Mouse (Mus musculus) ES-Bruce4 (cell line): ENCODE measurements around the gene Hmx1. TPM values are rescaled to one million over a fixed set of nuclear protein-coding genes. Genes with fewer than 3 reads are reported as not detected.

ENCODE experiments used
- H3K27ac ChIP-seq: 2 replicates; pipeline ENCODE4 v1.5.1; 2012; ENCODE audit warnings: low read length, inconsistent platforms; ENCODE audit not compliant: insufficient read depth
- H3K27me3 ChIP-seq: 2 replicates; pipeline ENCODE4 v1.6.1; 2012; ENCODE audit warnings: mild to moderate bottlenecking, low read length, inconsistent platforms; ENCODE audit not compliant: control insufficient read depth, poor library complexity, insufficient read depth, severe bottlenecking
- H3K36me3 ChIP-seq: 2 replicates; pipeline ENCODE4 v1.6.1; 2012; ENCODE audit warnings: inconsistent platforms, mild to moderate bottlenecking, low read length, moderate library complexity; ENCODE audit not compliant: control insufficient read depth, poor library complexity, insufficient read depth, severe bottlenecking
- H3K4me1 ChIP-seq: one replicate; pipeline ENCODE4 v1.8.1; 2011; ENCODE audit warnings: low read length; ENCODE audit not compliant: control insufficient read depth, insufficient read depth
- H3K4me3 ChIP-seq: 2 replicates; pipeline ENCODE4 v1.5.1; 2011; ENCODE audit warnings: low read depth, mild to moderate bottlenecking, low read length
- H3K9ac ChIP-seq: 2 replicates; pipeline ENCODE4 v1.6.1; 2012; ENCODE audit warnings: low read depth, mild to moderate bottlenecking, inconsistent platforms; ENCODE audit not compliant: poor library complexity, severe bottlenecking
- H3K9me3 ChIP-seq: replicated peaks from 2 replicates; pipeline ENCODE4 v1.6.1; 2012; ENCODE audit warnings: mild to moderate bottlenecking, low read length, inconsistent platforms; ENCODE audit not compliant: control insufficient read depth, poor library complexity, insufficient read depth, severe bottlenecking
- CTCF ChIP-seq: IDR thresholded peaks from one replicate; pipeline ENCODE4 v1.8.1; 2011; ENCODE audit warnings: low read depth, low read length
- EP300 ChIP-seq: IDR thresholded peaks from 2 replicates; pipeline ENCODE4 v1.6.1; 2011; ENCODE audit warnings: low read depth, low read length; ENCODE audit not compliant: insufficient read depth
- POLR2A ChIP-seq: IDR thresholded peaks from one replicate; pipeline ENCODE4 v1.8.1; 2011; ENCODE audit warnings: low read length; ENCODE audit not compliant: insufficient read depth
- polyA plus RNA-seq: library from polyadenylated mRNA; stranded (reverse); fragments of >200 nt; gene quantifications from 2 replicates; pipeline ENCODE4 v1.2.4, GENCODE M21; 2011; ENCODE audit warnings: low read depth; ENCODE audit not compliant: missing spikeins, insufficient read depth, insufficient read length

Gene Hmx1
- polyA plus RNA-seq, 1 experiment = not detected

- Histone ChIP-seq H3K4me3 (no peak overlapping the region), H3K36me3 (no peaks in the 10 kb centered on the region), H3K27me3 (peaks cover 32% of the 10 kb centered on the region), H3K4me1 (no peaks in the 10 kb centered on the region), H3K9ac (no peak overlapping the region), H3K9me3 (no peaks in the 10 kb centered on the region), H3K27ac (no peak overlapping the region)
- no peak for TF ChIP-seq POLR2A
- TF ChIP-seq EP300 = no peak
- TF ChIP-seq CTCF = no peak
Measured at GRCm38 (mm10) chr5:35389915-35390314, 1.0 kb downstream of the Hmx1 start.

DNA sequence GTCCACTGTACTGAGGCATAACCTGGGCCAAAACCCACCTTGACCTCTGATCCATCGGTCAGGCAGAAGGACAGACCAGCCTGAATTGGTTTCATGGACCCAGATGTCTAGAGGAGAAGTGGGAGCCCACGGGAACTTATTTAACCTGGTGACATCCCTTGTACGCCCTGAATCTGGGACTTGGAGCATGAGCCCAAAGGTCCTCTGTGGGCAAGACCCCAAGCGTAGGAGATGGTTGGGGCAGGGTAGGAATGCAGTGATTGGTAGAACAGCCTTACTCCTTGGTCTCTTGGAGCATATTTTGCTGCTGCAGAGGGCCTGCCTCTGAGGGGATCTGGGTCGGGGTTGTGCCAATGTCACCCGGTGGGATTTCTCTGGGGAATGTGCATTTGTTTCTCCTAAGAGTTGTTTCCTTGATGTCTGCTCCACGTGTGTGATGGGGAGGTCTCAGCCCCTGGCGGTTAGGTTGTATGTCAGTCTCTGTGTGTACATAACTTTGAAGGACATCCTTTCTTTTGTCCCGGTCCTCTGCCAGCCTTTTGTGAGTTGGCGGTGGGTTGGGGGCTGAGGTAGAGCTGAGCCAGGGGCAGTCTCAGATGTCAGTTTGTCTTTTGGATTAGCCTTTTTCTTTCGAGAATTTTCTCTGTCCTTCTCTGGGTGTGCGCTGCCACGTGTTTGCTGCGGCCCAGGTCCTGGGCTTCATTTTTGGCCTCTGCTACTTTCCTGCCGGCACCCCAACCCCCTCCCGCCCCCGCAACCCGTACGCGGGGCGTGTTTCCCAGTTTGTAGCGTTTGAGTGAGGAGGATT, 2.1 kb downstream of the Hmx1 start:
- Histone ChIP-seq H3K27ac (no peak overlapping the region), H3K9me3 (no peaks in the 10 kb centered on the region), H3K4me3 (peak overlapping the region; percentile 45; the same call in 1 of the 2 replicates), H3K9ac (peak overlapping the region; percentile 58; the same call in 1 of the 2 replicates), H3K4me1 (no peaks in the 10 kb centered on the region), H3K27me3 (peaks cover 34% of the 10 kb centered on the region), H3K36me3 (no peaks in the 10 kb centered on the region)
- TF ChIP-seq CTCF (no peak), EP300 (no peak), POLR2A (no peak)

GRCm38 (mm10) chr5:35391656-35392333, 2.9 kb downstream of the Hmx1 start:
- Histone ChIP-seq H3K9me3 (no peaks in the 10 kb centered on the region), H3K36me3 (no peaks in the 10 kb centered on the region), H3K27ac (no peak overlapping the region), H3K27me3 (peaks cover 38% of the 10 kb centered on the region), H3K4me1 (no peaks in the 10 kb centered on the region), H3K9ac (peak overlapping the region; percentile 58), H3K4me3 (peak overlapping the region; percentile 45)
- TF ChIP-seq POLR2A = no peak
- no peak for TF ChIP-seq CTCF
- no peak for TF ChIP-seq EP300

GRCm38 (mm10) chr5:35392334-35392695, 3.4 kb downstream of the Hmx1 start:
- peak overlapping the region; percentile 58 for H3K9ac ChIP-seq

GRCm38 (mm10) chr5:35395566-35396440, 6.9 kb downstream of the Hmx1 start:
- peaks cover 56% of the 10 kb centered on the region for H3K27me3 ChIP-seq
- H3K4me1 ChIP-seq = no peaks in the 10 kb centered on the region
- no peak overlapping the region for H3K9ac ChIP-seq
- no peak overlapping the region for H3K4me3 ChIP-seq
- no peak overlapping the region for H3K27ac ChIP-seq
- TF ChIP-seq CTCF = no peak
- TF ChIP-seq POLR2A = no peak
- TF ChIP-seq EP300 = no peak
- H3K9me3 ChIP-seq = no peaks in the 10 kb centered on the region
- H3K36me3 ChIP-seq = no peaks in the 10 kb centered on the region

More at GRCm38 (mm10) chr5:35392334-35392695, 3.4 kb downstream of the Hmx1 start:
- Histone ChIP-seq H3K27ac (no peak overlapping the region), H3K36me3 (no peaks in the 10 kb centered on the region), H3K9me3 (no peaks in the 10 kb centered on the region), H3K27me3 (peaks cover 42% of the 10 kb centered on the region), H3K4me1 (no peaks in the 10 kb centered on the region), H3K4me3 (peak overlapping the region; percentile 45)
- TF ChIP-seq CTCF (no peak), EP300 (no peak), POLR2A (no peak)
